Mouse (Mus musculus) hindbrain, postnatal 0 days (tissue): ENCODE results near the gene Terf2. TPM values are rescaled to one million over a fixed set of nuclear protein-coding genes. Genes with fewer than 3 reads are reported as not detected.
A peak's percentile ranks its signal among the peaks of the same experiment; 100 is the strongest.

Experiments used
- ATAC-seq: fragments of 200-750 bp; cut with Nextera tagmentation; 2 replicates; pipeline ENCODE4 v1.8.0; 2017; ENCODE audit warnings: mild to moderate bottlenecking, moderate TSS enrichment, moderate library complexity
- DNase-seq: peaks from one replicate; pipeline ENCODE4 v3.0.0-alpha.2; 2015; ENCODE audit warnings: low spot score
- H3K27ac ChIP-seq: fragments of 300-500 bp; sonication (generic); 2 replicates; pipeline ENCODE4 v1.5.1; 2014; ENCODE audit warnings: mild to moderate bottlenecking
- H3K27me3 ChIP-seq: fragments of 300-500 bp; sonication (generic); 2 replicates; pipeline ENCODE4 v1.6.1; 2014; ENCODE audit warnings: low read length, mixed read lengths; ENCODE audit not compliant: insufficient read depth
- H3K36me3 ChIP-seq: fragments of 300-500 bp; sonication (generic); 2 replicates; pipeline ENCODE4 v1.6.1; 2014; ENCODE audit warnings: low read length, mixed read lengths; ENCODE audit not compliant: insufficient read depth
- H3K4me1 ChIP-seq: fragments of 300-500 bp; sonication (generic); 2 replicates; pipeline ENCODE4 v1.6.1; 2014; ENCODE audit warnings: antibody characterized with exemption, low read length, mixed read lengths; ENCODE audit not compliant: insufficient read depth
- H3K4me2 ChIP-seq: fragments of 300-500 bp; sonication (generic); 2 replicates; pipeline ENCODE4 v1.6.1; 2014; ENCODE audit warnings: low read depth, mild to moderate bottlenecking, low read length, moderate library complexity, mixed read lengths
- H3K4me3 ChIP-seq: fragments of 300-500 bp; sonication (generic); 2 replicates; pipeline ENCODE4 v1.5.1; 2014; ENCODE audit warnings: low read length
- H3K9ac ChIP-seq: fragments of 300-500 bp; sonication (generic); replicated peaks from 2 replicates; pipeline ENCODE4 v1.6.1; 2014; ENCODE audit warnings: mild to moderate bottlenecking, low read length, moderate library complexity, mixed read lengths
- H3K9me3 ChIP-seq: fragments of 300-500 bp; sonication (generic); 2 replicates; pipeline ENCODE4 v1.6.1; 2016; ENCODE audit warnings: low read length, mixed read lengths
- CTCF ChIP-seq: IDR thresholded peaks from 2 replicates; pipeline ENCODE4 v1.5.1; 2016; ENCODE audit warnings: antibody characterized with exemption, control low read depth, low read depth
- WGBS: fragments of 180-500 bp; shearing (Covaris S2); extraction: QIAGEN DNeasy Blood & Tissue Kit; methylation state at CpG from one replicate; pipeline ENCODE4 v1.1.7; 2014; 5-methylcytosine and 5-hydroxymethylcytosine counted together
- polyA plus RNA-seq: library from polyadenylated mRNA; unstranded; fragments of >200 nt; fragmentation: Nextera tagmentation; extraction: Ambion mirVana; gene quantifications from 2 replicates; pipeline ENCODE4 v1.2.1, GENCODE M21; 2015
- total RNA-seq: library from RNA; depleted of rRNA; stranded (reverse); fragments of >200 nt; gene quantifications from 2 replicates; pipeline ENCODE4 v1.2.3, GENCODE M21; 2014

Terf2 gene
- total and polyA plus RNA-seq, 2 experiments from 2014 or later = 15.5 to 23.2 TPM

GRCm38 (mm10) chr8:107123063-107123614, 26.8 kb upstream of the Terf2 start:
- Histone ChIP-seq H3K4me2 (no peak overlapping the region), H3K27ac (no peak overlapping the region), H3K9ac (no peak overlapping the region), H3K9me3 (no peaks in the 10 kb centered on the region), H3K4me3 (no peak overlapping the region), H3K27me3 (no peaks in the 10 kb centered on the region), H3K36me3 (no peaks in the 10 kb centered on the region), H3K4me1 (no peaks in the 10 kb centered on the region)
- TF ChIP-seq CTCF = no peak
- ATAC-seq = no peak
- no peak for DNase-seq
- WGBS = 23% methylated on average over 9 of the region's 9 CpGs

- no peaks in the 10 kb centered on the region for H3K27me3 ChIP-seq
- H3K36me3 ChIP-seq = no peaks in the 10 kb centered on the region
- H3K4me2 ChIP-seq = no peak overlapping the region
- DNase-seq = no peak
- no peak overlapping the region for H3K27ac ChIP-seq
- 81% methylated on average over 7 of the region's 7 CpGs for WGBS
- no peak for ATAC-seq
- H3K9ac ChIP-seq = no peak overlapping the region
- no peaks in the 10 kb centered on the region for H3K9me3 ChIP-seq
- H3K4me3 ChIP-seq = no peak overlapping the region
- TF ChIP-seq CTCF = no peak
- H3K4me1 ChIP-seq = no peaks in the 10 kb centered on the region
These were observed 25.4 kb upstream of the Terf2 start for GRCm38 (mm10) chr8:107121681-107122291.

- Histone ChIP-seq H3K9ac (no peak overlapping the region), H3K9me3 (no peaks in the 10 kb centered on the region), H3K27me3 (no peaks in the 10 kb centered on the region), H3K4me1 (no peaks in the 10 kb centered on the region), H3K4me3 (no peak overlapping the region), H3K4me2 (no peak overlapping the region), H3K36me3 (no peaks in the 10 kb centered on the region), H3K27ac (no peak overlapping the region)
- DNase-seq (no peak), ATAC-seq (no peak)
- 0 out of 2 replicates have a peak, but pooled peaks have one; percentile 23 for TF ChIP-seq CTCF
These were observed 24.5 kb upstream of the Terf2 start for GRCm38 (mm10) chr8:107120806-107121205.

- ATAC-seq (no peak), DNase-seq (no peak)
- Histone ChIP-seq H3K9ac (no peak overlapping the region), H3K36me3 (no peaks in the 10 kb centered on the region), H3K9me3 (no peaks in the 10 kb centered on the region), H3K4me1 (no peaks in the 10 kb centered on the region), H3K27me3 (no peaks in the 10 kb centered on the region), H3K27ac (no peak overlapping the region), H3K4me2 (no peak overlapping the region), H3K4me3 (no peak overlapping the region)
- TF ChIP-seq CTCF = no peak
- 65% methylated on average over 9 of the region's 9 CpGs for WGBS
These were observed 23.1 kb upstream of the Terf2 start for GRCm38 (mm10) chr8:107119412-107119811.

GRCm38 (mm10) chr8:107118803-107119233, 22.5 kb upstream of the Terf2 start:
- 54% methylated on average over 7 of the region's 7 CpGs for WGBS
- no peaks in the 10 kb centered on the region for H3K36me3 ChIP-seq
- no peaks in the 10 kb centered on the region for H3K27me3 ChIP-seq
- H3K4me2 ChIP-seq = no peak overlapping the region
- H3K9me3 ChIP-seq = no peaks in the 10 kb centered on the region
- TF ChIP-seq CTCF = no peak
- no peak overlapping the region for H3K4me3 ChIP-seq
- ATAC-seq (no peak), DNase-seq (no peak)
- H3K27ac ChIP-seq = no peak overlapping the region
- H3K9ac ChIP-seq = no peak overlapping the region
- no peaks in the 10 kb centered on the region for H3K4me1 ChIP-seq

GRCm38 (mm10) chr8:107117019-107117418, 20.7 kb upstream of the Terf2 start:
- ATAC-seq = no peak

GRCm38 (mm10) chr8:107116023-107116422, 19.7 kb upstream of the Terf2 start:
- H3K9me3 ChIP-seq = no peaks in the 10 kb centered on the region
- no peak overlapping the region for H3K27ac ChIP-seq
- H3K4me3 ChIP-seq = no peak overlapping the region
- DNase-seq (peak; percentile 89), ATAC-seq (no peak)
- no peaks in the 10 kb centered on the region for H3K4me1 ChIP-seq
- H3K36me3 ChIP-seq = no peaks in the 10 kb centered on the region
- WGBS = 13% methylated on average over 11 of the region's 11 CpGs
- H3K27me3 ChIP-seq = no peaks in the 10 kb centered on the region
- H3K4me2 ChIP-seq = no peak overlapping the region
- no peak overlapping the region for H3K9ac ChIP-seq
- TF ChIP-seq CTCF = peak; percentile 77

More at GRCm38 (mm10) chr8:107117019-107117418, 20.7 kb upstream of the Terf2 start:
- Histone ChIP-seq H3K4me2 (no peak overlapping the region), H3K36me3 (no peaks in the 10 kb centered on the region), H3K4me1 (no peaks in the 10 kb centered on the region), H3K9me3 (no peaks in the 10 kb centered on the region), H3K27ac (no peak overlapping the region), H3K4me3 (no peak overlapping the region), H3K9ac (no peak overlapping the region), H3K27me3 (no peaks in the 10 kb centered on the region)
- no peak for TF ChIP-seq CTCF
- 44% methylated on average over 2 of the region's 2 CpGs for WGBS
- no peak for DNase-seq
